Mouse (Mus musculus): ENCODE data around the gene Cldn34c1. TPM values are rescaled to one million over a fixed set of nuclear protein-coding genes. Genes with fewer than 3 reads are reported as not detected.
"Not testable (repeated sequence)": the region's sequence is repeated elsewhere in the genome, so short reads cannot be mapped to it uniquely, and the experiment has no call there.

Cldn34c1 gene
- total RNA-seq (2017) = 1.4 TPM in 1 of 3 replicates, not detected in the others

GRCm38 (mm10) chrX:123103291-123104260, at the start of gene Cldn34c1:
TSS of gene Cldn34c1 (plus strand) at chrX:123103495.
- ATAC-seq (replicated peaks; ENCODE audit: insufficient number of reproducible peaks, low FRiP score, low TSS enrichment, poor library complexity, severe bottlenecking) = peak; percentile 50; the same call in 1 of the 2 replicates

DNA sequence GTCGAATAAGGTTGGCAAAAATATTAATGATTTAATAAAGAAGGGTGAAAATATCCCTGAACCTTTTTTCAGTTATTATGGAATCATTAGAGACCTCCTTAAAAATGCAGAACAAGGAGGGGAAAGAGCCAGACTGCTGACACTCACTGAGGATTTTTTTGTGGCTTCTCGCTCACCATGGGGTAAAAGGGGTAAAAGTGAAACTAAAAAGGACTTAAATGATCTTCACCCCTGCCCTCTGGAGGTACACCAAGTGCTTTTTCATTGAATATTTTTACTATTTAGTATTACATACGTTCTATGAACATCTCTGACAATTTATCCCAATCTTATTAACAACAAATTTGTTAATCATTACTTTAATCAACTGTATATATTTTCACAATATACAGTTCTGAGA, 15.9 kb upstream of the Cldn34c1 start:
- no peak for ATAC-seq (replicated peaks; ENCODE audit: insufficient number of reproducible peaks, low FRiP score, low TSS enrichment, poor library complexity, severe bottlenecking)

DNA sequence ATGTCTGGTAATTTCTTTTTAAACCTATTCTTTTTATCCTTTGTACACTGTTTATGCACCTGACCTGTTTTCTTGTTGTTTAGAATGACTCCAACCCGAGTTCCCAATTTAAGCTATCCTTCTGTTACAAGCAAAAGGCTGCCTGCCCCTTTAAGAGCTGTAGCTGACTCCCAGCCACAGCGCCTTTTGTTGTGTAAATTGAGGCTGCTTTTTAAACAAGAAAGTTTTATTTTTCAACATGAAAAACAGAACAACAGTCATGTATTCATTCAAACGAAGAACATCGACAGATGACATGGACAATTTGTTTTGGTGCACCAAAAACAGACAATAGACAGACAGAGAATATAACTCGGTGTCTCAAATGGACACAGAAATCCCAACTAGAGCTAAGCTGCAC, 489 bp upstream of the Cldn34c1 start:
- not testable (repeated sequence) for ATAC-seq (replicated peaks; ENCODE audit: insufficient number of reproducible peaks, low FRiP score, low TSS enrichment, poor library complexity, severe bottlenecking)

DNA sequence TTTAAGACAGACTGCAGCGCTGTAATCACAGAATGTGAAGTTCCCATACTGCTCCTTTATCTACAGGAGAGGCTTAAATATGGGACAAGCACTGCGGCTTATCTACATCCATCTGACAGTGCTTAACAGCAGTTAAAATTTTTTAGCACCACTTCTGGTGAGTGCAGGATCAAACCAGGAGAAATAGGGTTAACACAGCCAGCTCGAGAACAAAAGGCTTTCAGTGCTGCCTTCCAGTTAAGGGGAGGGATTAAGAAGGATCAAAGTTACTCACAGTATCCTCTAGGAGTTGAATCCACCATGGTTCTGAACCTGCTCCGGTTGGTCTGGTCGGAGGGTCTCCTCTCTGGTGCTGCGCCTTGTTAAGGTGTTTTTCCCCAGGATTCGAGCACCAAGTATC, 1.4 kb downstream of the Cldn34c1 start:
- ATAC-seq (replicated peaks; ENCODE audit: insufficient number of reproducible peaks, low FRiP score, low TSS enrichment, poor library complexity, severe bottlenecking) = not testable (repeated sequence)

- ATAC-seq (replicated peaks; ENCODE audit: insufficient number of reproducible peaks, low FRiP score, low TSS enrichment, poor library complexity, severe bottlenecking) = not testable (repeated sequence)
Observed at GRCm38 (mm10) chrX:123222381-123222780, 119.1 kb downstream of the Cldn34c1 start, which contains the start of gene Srsx. TSS of gene Srsx (minus strand) at chrX:123222481.

Other genes starting within 250 kb of the Cldn34c1 start
- not detected in 3 replicates for gene Gm17521, start 73.8 kb upstream of the Cldn34c1 start, total RNA-seq (2017)
- not detected in 3 replicates for gene Srsx, start 119.0 kb downstream of the Cldn34c1 start, total RNA-seq (2017)
- not detected in 3 replicates for gene Gm17577, start 143.4 kb downstream of the Cldn34c1 start, total RNA-seq (2017)

Data from monocyte, adult 5-6 weeks (primary cell).